Mouse (Mus musculus): ENCODE measurements at regions not wholly inside any gene's neighbourhood (a gene's known extent, or its start where the extent isn't known, plus 50 kb on each side); places are given as distances from the start of the nearest gene placed in this dataset.

DNA sequence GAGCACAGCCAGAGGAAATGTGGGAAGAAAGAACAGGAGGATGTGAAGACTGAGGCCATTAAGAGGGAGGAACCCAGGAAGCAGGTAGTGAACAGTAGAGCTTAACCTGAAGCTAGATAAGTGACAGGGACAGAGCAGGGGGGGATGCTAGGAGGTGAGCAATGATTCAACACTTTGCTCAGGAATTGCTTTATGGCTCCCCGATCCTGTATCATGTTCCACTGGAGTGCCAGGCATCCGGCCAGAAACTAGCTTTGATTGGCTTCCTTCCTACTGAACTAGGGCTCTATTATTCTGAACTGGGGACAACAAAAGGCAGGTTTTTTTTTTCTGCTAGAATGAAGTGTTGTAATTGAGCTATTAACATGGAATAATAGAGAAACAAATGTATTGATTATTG is 493.1 kb upstream of the Fat3 start:
- H3K27ac ChIP-seq (ENCODE audit: low read length) = no peak overlapping the region
- H3K4me3 ChIP-seq (ENCODE audit: low read length) = no peak overlapping the region
- no peaks in the 10 kb centered on the region for H3K36me3 ChIP-seq (ENCODE audit: control insufficient read depth, insufficient read depth)
- no peak overlapping the region for H3K9ac ChIP-seq (ENCODE audit: low read length)
- no peaks in the 10 kb centered on the region for H3K4me1 ChIP-seq (ENCODE audit: control insufficient read depth, insufficient read depth, low read length)
- H3K4me2 ChIP-seq (ENCODE audit: low read depth, low read length) = no peak overlapping the region
- WGBS = 32% methylated on average over 2 of the region's 2 CpGs
- ATAC-seq (replicated peaks; ENCODE audit: extremely low read depth, insufficient read depth, low FRiP score) = peak; percentile 23; the same call in 1 of the 2 replicates
- no peaks in the 10 kb centered on the region for H3K9me3 ChIP-seq (replicated peaks; ENCODE audit: control insufficient read depth, low read length)
- H3K27me3 ChIP-seq (ENCODE audit: control insufficient read depth, insufficient read depth, low read length) = no peaks in the 10 kb centered on the region

DNA sequence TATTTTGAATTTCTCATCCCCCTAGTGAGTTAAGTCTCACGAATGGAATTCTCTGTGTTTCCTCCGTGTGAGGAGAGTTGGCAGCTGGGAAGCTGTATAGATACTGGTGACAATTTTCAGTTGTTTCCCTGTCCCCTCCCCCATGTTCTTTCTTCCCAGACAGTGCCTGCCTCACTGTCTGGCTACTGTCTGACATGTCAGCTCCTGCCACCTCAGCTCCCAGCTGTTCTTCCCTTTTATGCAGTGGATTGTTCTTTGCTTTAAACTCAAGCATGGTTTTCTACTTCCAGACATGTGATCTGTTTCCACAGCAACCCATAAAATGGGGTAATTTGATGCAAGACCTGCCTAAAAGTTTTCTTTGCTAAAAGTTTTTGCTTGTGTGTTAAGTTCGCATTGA is 487.0 kb upstream of the Fat3 start:
- Histone ChIP-seq H3K9ac (ENCODE audit: low read length) (no peak overlapping the region), H3K4me3 (ENCODE audit: low read length) (no peak overlapping the region), H3K4me1 (ENCODE audit: control insufficient read depth, insufficient read depth, low read length) (peaks cover 9% of the 10 kb centered on the region), H3K4me2 (ENCODE audit: low read depth, low read length) (no peak overlapping the region), H3K36me3 (ENCODE audit: control insufficient read depth, insufficient read depth) (no peaks in the 10 kb centered on the region), H3K9me3 (replicated peaks; ENCODE audit: control insufficient read depth, low read length) (no peaks in the 10 kb centered on the region), H3K27me3 (ENCODE audit: control insufficient read depth, insufficient read depth, low read length) (no peaks in the 10 kb centered on the region), H3K27ac (ENCODE audit: low read length) (no peak overlapping the region)
- ATAC-seq (replicated peaks; ENCODE audit: extremely low read depth, insufficient read depth, low FRiP score) = peak; percentile 83
- 28% methylated on average over 3 of the region's 3 CpGs for WGBS

- no peaks in the 10 kb centered on the region for H3K36me3 ChIP-seq (ENCODE audit: control insufficient read depth, insufficient read depth)
- H3K4me3 ChIP-seq (ENCODE audit: low read length) = no peak overlapping the region
- H3K9ac ChIP-seq (ENCODE audit: low read length) = no peak overlapping the region
- H3K27ac ChIP-seq (ENCODE audit: low read length) = no peak overlapping the region
- no peaks in the 10 kb centered on the region for H3K4me1 ChIP-seq (ENCODE audit: control insufficient read depth, insufficient read depth, low read length)
- H3K27me3 ChIP-seq (ENCODE audit: control insufficient read depth, insufficient read depth, low read length) = no peaks in the 10 kb centered on the region
- no peak for ATAC-seq (replicated peaks; ENCODE audit: extremely low read depth, insufficient read depth, low FRiP score)
- no peak overlapping the region for H3K4me2 ChIP-seq (ENCODE audit: low read depth, low read length)
- no peaks in the 10 kb centered on the region for H3K9me3 ChIP-seq (replicated peaks; ENCODE audit: control insufficient read depth, low read length)
- 84% methylated on average over 5 of the region's 5 CpGs for WGBS
These were observed 476.2 kb upstream of the Fat3 start for GRCm38 (mm10) chr9:16977321-16977720.

DNA sequence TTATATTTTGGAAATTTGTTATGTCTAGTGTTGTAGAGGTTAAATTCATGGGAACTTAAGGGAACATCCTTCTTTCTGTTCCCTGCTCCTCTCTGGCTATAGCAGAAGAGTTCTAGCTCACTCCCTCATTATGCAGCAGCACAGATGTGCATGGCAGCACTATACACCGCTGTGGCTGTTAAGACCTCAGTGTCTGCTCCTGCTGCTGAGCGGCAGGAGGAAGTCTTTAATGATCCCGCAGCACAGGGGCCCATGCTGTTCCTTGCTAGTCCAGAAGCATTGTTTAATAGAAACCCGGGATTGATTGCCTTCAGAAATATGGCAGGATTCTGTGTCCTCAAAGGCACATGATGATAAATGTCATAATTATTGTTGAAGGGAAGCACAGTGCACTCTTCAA is 469.3 kb upstream of the Fat3 start:
- WGBS = 60% methylated on average over 4 of the region's 4 CpGs
- no peak overlapping the region for H3K4me2 ChIP-seq (ENCODE audit: low read depth, low read length)
- H3K4me1 ChIP-seq (ENCODE audit: control insufficient read depth, insufficient read depth, low read length) = no peaks in the 10 kb centered on the region
- H3K4me3 ChIP-seq (ENCODE audit: low read length) = no peak overlapping the region
- H3K9ac ChIP-seq (ENCODE audit: low read length) = no peak overlapping the region
- H3K9me3 ChIP-seq (replicated peaks; ENCODE audit: control insufficient read depth, low read length) = no peaks in the 10 kb centered on the region
- no peaks in the 10 kb centered on the region for H3K36me3 ChIP-seq (ENCODE audit: control insufficient read depth, insufficient read depth)
- no peaks in the 10 kb centered on the region for H3K27me3 ChIP-seq (ENCODE audit: control insufficient read depth, insufficient read depth, low read length)
- ATAC-seq (replicated peaks; ENCODE audit: extremely low read depth, insufficient read depth, low FRiP score) = no peak
- H3K27ac ChIP-seq (ENCODE audit: low read length) = no peak overlapping the region

- no peak overlapping the region for H3K27ac ChIP-seq (ENCODE audit: low read length)
- no peaks in the 10 kb centered on the region for H3K9me3 ChIP-seq (replicated peaks; ENCODE audit: control insufficient read depth, low read length)
- 68% methylated on average over 1 of the region's 1 CpGs for WGBS
- no peak overlapping the region for H3K4me2 ChIP-seq (ENCODE audit: low read depth, low read length)
- no peaks in the 10 kb centered on the region for H3K27me3 ChIP-seq (ENCODE audit: control insufficient read depth, insufficient read depth, low read length)
- no peaks in the 10 kb centered on the region for H3K4me1 ChIP-seq (ENCODE audit: control insufficient read depth, insufficient read depth, low read length)
- ATAC-seq (replicated peaks; ENCODE audit: extremely low read depth, insufficient read depth, low FRiP score) = no peak
- no peaks in the 10 kb centered on the region for H3K36me3 ChIP-seq (ENCODE audit: control insufficient read depth, insufficient read depth)
- no peak overlapping the region for H3K4me3 ChIP-seq (ENCODE audit: low read length)
- no peak overlapping the region for H3K9ac ChIP-seq (ENCODE audit: low read length)
These were observed 432.5 kb upstream of the Fat3 start for GRCm38 (mm10) chr9:16933602-16934001.

DNA sequence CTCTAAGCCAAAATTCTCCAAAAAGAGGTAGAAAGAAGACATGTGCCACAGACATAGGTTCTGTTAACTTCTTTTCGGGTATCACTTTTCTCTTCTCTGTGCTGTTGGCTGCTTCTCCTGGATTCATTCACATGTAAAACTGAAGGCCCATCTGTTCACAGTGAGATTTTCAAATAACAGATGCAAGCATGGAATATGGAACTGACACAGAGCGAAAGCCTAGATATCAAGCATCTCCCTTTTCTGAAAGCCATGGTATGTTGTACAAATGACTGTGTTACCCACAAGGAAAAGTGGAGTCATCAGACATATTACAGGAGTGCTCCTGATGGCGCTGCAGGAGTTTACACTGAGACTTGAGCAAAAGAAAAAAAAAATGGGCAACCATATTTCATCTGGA is 430.5 kb upstream of the Fat3 start:
- H3K4me1 ChIP-seq (ENCODE audit: control insufficient read depth, insufficient read depth, low read length) = no peaks in the 10 kb centered on the region
- H3K4me3 ChIP-seq (ENCODE audit: low read length) = no peak overlapping the region
- no peak overlapping the region for H3K27ac ChIP-seq (ENCODE audit: low read length)
- H3K9ac ChIP-seq (ENCODE audit: low read length) = no peak overlapping the region
- WGBS = 81% methylated on average over 3 of the region's 3 CpGs
- no peak for ATAC-seq (replicated peaks; ENCODE audit: extremely low read depth, insufficient read depth, low FRiP score)
- H3K4me2 ChIP-seq (ENCODE audit: low read depth, low read length) = no peak overlapping the region
- no peaks in the 10 kb centered on the region for H3K36me3 ChIP-seq (ENCODE audit: control insufficient read depth, insufficient read depth)
- no peaks in the 10 kb centered on the region for H3K9me3 ChIP-seq (replicated peaks; ENCODE audit: control insufficient read depth, low read length)
- no peaks in the 10 kb centered on the region for H3K27me3 ChIP-seq (ENCODE audit: control insufficient read depth, insufficient read depth, low read length)

DNA sequence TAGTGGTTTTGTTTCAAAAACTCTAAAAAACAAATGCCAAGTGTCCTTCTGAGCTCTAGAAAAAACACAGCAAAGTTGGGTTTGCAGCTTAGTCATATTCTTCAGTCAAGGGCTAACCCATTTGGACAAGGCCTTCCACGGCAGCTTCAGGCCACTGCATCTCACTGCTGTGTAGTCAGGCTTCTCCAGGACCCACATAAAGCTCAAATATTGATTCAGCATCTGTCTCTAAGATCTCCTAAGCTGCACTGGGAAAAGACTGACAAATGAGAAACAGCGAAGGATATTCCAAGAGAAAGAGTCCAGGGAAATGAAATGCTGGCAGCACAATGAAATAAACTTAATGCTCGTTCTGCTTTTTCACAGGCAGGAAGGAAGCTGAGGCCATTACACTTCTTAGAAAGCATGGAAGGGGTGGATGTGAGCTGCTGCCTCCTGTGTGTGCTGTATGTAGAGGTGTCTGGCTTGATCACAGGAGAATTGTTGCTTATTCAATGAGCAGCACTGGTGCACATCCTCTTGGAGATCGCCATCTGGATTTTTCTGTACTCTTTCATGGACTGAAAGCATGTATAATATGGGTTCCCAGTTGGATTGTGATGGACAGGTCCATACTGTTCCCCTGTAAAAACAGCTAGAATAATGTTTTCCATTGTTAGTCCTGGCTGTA is 425.4 kb upstream of the Fat3 start:
- no peak overlapping the region for H3K4me2 ChIP-seq (ENCODE audit: low read depth, low read length)
- H3K36me3 ChIP-seq (ENCODE audit: control insufficient read depth, insufficient read depth) = no peaks in the 10 kb centered on the region
- no peak overlapping the region for H3K27ac ChIP-seq (ENCODE audit: low read length)
- H3K9ac ChIP-seq (ENCODE audit: low read length) = no peak overlapping the region
- H3K4me3 ChIP-seq (ENCODE audit: low read length) = no peak overlapping the region
- no peaks in the 10 kb centered on the region for H3K27me3 ChIP-seq (ENCODE audit: control insufficient read depth, insufficient read depth, low read length)
- H3K4me1 ChIP-seq (ENCODE audit: control insufficient read depth, insufficient read depth, low read length) = no peaks in the 10 kb centered on the region
- WGBS = 80% methylated on average over 4 of the region's 4 CpGs
- H3K9me3 ChIP-seq (replicated peaks; ENCODE audit: control insufficient read depth, low read length) = no peaks in the 10 kb centered on the region
- ATAC-seq (replicated peaks; ENCODE audit: extremely low read depth, insufficient read depth, low FRiP score) = no peak

DNA sequence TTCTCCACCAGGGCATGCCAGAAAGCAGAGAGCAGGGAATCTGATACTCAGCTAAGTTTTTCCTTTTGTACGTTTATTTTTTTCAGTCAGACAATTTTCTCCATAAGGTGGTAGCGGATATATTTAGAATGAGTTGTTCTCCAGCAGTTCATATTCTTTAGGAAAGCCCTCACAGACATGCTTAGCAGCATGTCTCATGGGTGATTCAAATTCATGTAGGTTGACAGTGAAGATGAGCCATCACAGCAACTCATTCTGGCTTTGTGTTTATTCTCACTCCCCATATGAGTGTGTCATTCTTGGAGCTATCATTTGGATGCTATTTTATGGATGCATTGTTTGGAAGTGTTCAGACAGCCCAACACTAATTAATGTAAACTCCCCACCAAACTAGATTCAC is 424.2 kb upstream of the Fat3 start:
- Histone ChIP-seq H3K36me3 (ENCODE audit: control insufficient read depth, insufficient read depth) (no peaks in the 10 kb centered on the region), H3K9me3 (replicated peaks; ENCODE audit: control insufficient read depth, low read length) (no peaks in the 10 kb centered on the region), H3K9ac (ENCODE audit: low read length) (no peak overlapping the region), H3K27ac (ENCODE audit: low read length) (no peak overlapping the region), H3K27me3 (ENCODE audit: control insufficient read depth, insufficient read depth, low read length) (no peaks in the 10 kb centered on the region), H3K4me1 (ENCODE audit: control insufficient read depth, insufficient read depth, low read length) (no peaks in the 10 kb centered on the region), H3K4me3 (ENCODE audit: low read length) (no peak overlapping the region), H3K4me2 (ENCODE audit: low read depth, low read length) (no peak overlapping the region)
- no peak for ATAC-seq (replicated peaks; ENCODE audit: extremely low read depth, insufficient read depth, low FRiP score)
- WGBS = 73% methylated on average over 2 of the region's 2 CpGs

GRCm38 (mm10) chr9:16906155-16906554 is 405.1 kb upstream of the Fat3 start:
- Histone ChIP-seq H3K27ac (ENCODE audit: low read length) (no peak overlapping the region), H3K4me3 (ENCODE audit: low read length) (no peak overlapping the region), H3K36me3 (ENCODE audit: control insufficient read depth, insufficient read depth) (no peaks in the 10 kb centered on the region), H3K9ac (ENCODE audit: low read length) (no peak overlapping the region), H3K4me2 (ENCODE audit: low read depth, low read length) (no peak overlapping the region), H3K9me3 (replicated peaks; ENCODE audit: control insufficient read depth, low read length) (no peaks in the 10 kb centered on the region), H3K27me3 (ENCODE audit: control insufficient read depth, insufficient read depth, low read length) (no peaks in the 10 kb centered on the region), H3K4me1 (ENCODE audit: control insufficient read depth, insufficient read depth, low read length) (no peaks in the 10 kb centered on the region)
- ATAC-seq (replicated peaks; ENCODE audit: extremely low read depth, insufficient read depth, low FRiP score) = no peak

All from heart, embryonic 16.5 days (tissue).